In the genomic region with DNA sequence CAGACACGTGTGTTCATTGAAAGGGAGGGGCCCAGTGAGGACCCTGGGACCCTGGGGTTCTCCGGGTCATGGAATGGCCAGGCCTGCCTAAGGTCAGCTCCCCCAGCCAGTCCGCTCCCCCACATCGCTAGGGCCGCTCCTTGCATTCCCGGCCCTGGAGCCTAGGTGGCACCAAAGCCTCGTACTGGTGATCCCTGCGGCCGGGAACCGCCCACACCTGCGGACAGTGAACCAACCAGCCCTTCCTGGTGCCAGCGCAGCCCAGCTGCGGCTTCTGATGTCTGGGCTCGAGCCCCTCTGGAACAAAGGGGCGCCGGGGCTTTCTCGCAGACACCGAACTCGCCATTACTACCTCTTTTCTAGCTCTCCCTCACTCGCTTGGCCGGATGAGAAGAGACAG, we compare ENCODE assay signal across 8 mouse cellular contexts. TPM values are rescaled to one million over a fixed set of nuclear protein-coding genes. Genes with fewer than 3 reads are reported as not detected.
DNase-seq lines count a peak whose midpoint lies in the region; ATAC-seq lines count a peak whose summit lies in the region.

No protein-coding gene starts in this region.

- peak; percentile 77 to 93 for DNase-seq in adrenal gland, adult (ENCODE audit: inconsistent age in 2 of 2, low spot score in 1 of 2)
- DNase-seq in embryo, embryonic 10 days (ENCODE audit: low spot score): peak; percentile 89
- DNase-seq in gastrocnemius, postnatal 10 days: peak; percentile 75
- peak; percentile 30 for DNase-seq in hindlimb bud, embryonic 11.5 days (ENCODE audit: extremely low spot score, low read depth, low spot score)
- DNase-seq in left cerebral cortex, postnatal 14 days (ENCODE audit: low spot score in 2 of 2): peak; percentile 29 to 69
- peak; percentile 59 for DNase-seq in right cerebral cortex, postnatal 14 days
- DNase-seq in urinary bladder, postnatal 25 days (ENCODE audit: low spot score): peak; percentile 78

- peak; percentile 88 for ATAC-seq in megakaryocyte-erythroid progenitor cell, adult 5-6 weeks (replicated peaks; ENCODE audit: low FRiP score, low TSS enrichment, poor library complexity, severe bottlenecking)

- intact Hi-C loops in left cerebral cortex, postnatal 14 days (cut with DNase I): loop anchor here (2.0 to 5.0 kb wide), 2 partner anchors 80 to 95 kb away; partner anchors contain the start of gene Nsrp1

RNA-seq across cellular contexts. Expression of gene Slc6a4, which starts 1.1 kb away (rescaled TPM):
- total RNA-seq in gastrocnemius, postnatal 10 days (2021): 1 to 10 TPM in 1 of 2 experiments, under 1 TPM in 1; 0.79 to 1.2 TPM
- total RNA-seq in left cerebral cortex, postnatal 14 days (2021): not detected
- total RNA-seq in megakaryocyte-erythroid progenitor cell, adult 5-6 weeks (2014; fragmentation: Nextera tagmentation): not detected in 2 replicates
- 0.09 and 1.8 TPM in 2 replicates for total RNA-seq in megakaryocyte-erythroid progenitor cell, adult 5-6 weeks (2017)

Comparison
In these comparisons a context has a peak if more than half of its experiments do, and no peak if none do; other contexts are left out.
1. Peak in every context shown above with its lines: DNase-seq and ATAC-seq.
2. DNase-seq: peak in every context shown above with its lines; median percentile 89 in embryo, embryonic 10 days; 85 in adrenal gland, adult; 78 in urinary bladder, postnatal 25 days; 75 in gastrocnemius, postnatal 10 days; 59 in right cerebral cortex, postnatal 14 days; 49 in left cerebral cortex, postnatal 14 days; 30 in hindlimb bud, embryonic 11.5 days.